Mouse (Mus musculus): ENCODE measurements around the gene Proca1. TPM values are rescaled to one million over a fixed set of nuclear protein-coding genes. Genes with fewer than 3 reads are reported as not detected.

Proca1 gene
- total RNA-seq, 4 experiments from 2014 or later, result 5.9 to 7.4 (median 6.8) TPM

- no peak for DNase-seq (ENCODE audit: low spot score in 2 of 2)
Measured at GRCm38 (mm10) chr11:78215709-78216317, 22.6 kb downstream of the Proca1 start.

GRCm38 (mm10) chr11:78223586-78223985, 30.4 kb downstream of the Proca1 start:
- no peak for DNase-seq (ENCODE audit: low spot score in 2 of 2)

DNA sequence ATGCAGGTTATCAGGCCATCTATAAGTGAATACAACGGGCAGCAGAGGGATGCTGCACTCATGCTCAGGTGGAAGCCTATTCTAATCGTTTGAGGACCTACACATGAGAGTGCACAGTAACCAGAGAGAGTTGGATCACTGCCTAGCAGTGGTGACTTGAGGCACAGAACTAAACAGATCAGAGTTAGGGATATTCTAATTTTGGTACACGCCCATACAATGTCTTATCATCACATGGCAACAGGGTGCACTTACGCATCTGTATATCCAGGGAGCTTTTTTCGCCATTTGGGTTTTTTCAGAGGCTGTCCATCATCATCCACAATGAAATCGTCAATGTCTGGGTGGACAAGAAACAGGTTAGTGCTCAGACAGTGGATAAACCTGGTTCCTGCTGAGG, 38.3 kb downstream of the Proca1 start:
- no peak for DNase-seq (ENCODE audit: low spot score in 2 of 2)

- peak; percentile 12 to 58 for DNase-seq (ENCODE audit: low spot score in 2 of 2)
Measured at GRCm38 (mm10) chr11:78240193-78240857, 47.1 kb downstream of the Proca1 start.

DNA sequence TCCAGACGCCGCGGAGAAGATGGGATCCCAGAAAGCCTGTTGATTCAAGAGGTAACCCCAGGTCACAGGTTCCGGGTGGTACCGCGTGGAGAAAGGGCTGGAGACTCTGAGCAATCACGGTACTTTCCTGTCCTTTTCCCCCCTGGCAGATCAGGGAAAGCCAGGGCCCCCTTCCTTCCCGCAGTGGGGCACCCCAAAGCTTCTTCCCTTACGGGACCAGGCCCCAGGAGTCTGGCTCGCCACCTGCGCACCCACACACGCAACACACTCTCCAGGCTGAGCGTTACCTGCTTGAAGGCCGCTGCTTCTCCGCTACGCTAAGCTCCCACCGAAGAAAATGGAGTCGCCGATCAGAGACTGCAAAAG, 52.1 kb downstream of the Proca1 start:
- no peak for DNase-seq (ENCODE audit: low spot score in 2 of 2)

DNA sequence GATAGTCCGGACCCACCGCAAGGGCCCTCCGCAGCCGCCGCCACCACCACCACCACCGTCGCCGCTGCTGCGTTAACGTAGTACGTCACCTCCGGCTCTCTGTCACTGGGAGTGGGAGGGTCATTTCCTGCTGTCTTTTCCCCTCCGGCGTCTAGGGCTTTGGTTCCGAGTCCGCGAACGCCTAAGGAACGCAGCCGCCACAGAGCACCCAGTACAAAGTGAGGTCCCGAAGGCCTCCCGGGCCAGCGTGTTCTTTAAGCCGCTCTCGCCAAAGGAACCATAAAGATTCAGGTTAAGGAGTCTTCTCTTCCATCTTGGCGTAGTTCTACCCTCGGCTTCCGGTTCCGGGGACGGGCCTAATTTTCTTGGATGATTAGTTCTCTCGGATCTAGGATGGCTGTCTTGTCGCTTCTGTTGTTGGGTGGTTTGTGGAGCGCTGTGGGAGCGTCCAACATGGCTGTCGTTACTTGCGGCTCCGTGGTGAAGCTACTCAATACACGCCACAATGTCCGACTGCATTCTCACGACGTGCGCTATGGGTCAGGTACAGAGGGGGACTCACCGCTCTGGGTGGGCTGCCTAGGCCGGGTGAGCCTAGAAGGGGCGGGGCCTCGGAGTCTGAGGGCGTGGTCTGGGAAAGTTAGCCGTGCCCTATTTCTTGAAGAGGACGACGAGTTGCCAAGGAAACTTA, 52.6 kb downstream of the Proca1 start, which contains the start of the genes Sdf2 and Supt6:
TSS of gene Sdf2 (plus strand) at position 120 of the 691 bp plus-strand sequence.
TSS of gene Supt6 (minus strand) at position 361 of the 691 bp plus-strand sequence.
- peak; percentile 75 to 84 for DNase-seq (ENCODE audit: low spot score in 2 of 2)

DNA sequence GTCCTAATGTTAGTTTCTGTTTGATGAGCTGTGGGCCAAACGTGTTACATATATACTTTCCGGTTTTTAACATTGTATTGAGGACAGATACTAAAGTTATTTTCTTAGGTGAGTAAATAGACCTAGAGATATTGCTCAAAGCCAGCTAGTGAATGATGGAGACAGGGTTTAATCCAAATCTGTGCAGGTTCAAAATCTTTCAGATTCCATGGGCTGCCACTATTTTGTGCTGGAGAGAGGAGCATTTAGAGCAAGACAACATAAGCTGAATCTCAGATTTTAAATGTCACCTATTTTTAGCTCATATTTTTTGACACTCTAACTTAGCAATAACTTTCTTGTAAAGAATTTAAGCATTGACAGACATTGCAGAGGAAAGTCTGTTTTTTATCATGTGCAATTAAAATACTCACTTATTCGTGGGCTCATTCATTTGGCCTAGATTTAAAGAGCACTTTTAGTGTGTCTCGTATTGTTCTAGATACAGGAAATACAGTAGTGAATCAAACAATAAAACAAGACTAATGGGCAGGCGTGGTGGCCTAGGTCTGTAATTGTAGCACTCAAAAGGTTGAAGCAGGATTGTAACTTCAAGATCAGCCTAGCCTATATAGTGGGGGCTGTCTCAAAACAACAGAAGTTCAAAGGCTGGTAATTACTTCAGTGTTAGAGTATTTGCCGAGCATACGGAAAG, 53.3 kb downstream of the Proca1 start:
- DNase-seq (ENCODE audit: low spot score in 2 of 2), result no peak

DNA sequence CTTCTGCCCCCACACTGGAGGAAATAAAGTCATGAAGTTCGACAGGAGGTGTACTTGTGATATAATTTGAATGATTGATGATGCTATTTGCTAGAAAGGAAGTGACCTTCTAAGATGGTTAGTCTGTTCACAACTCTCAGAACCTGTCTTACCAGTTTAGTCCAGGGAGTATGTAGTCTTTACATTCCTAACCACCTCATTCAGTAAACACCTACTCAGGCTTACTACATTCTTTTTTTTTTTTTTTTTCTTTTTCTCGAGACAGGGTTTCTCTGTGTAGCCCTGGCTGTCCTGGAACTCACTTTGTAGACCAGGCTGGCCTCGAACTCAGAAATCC, 53.8 kb downstream of the Proca1 start:
- no peak for DNase-seq (ENCODE audit: low spot score in 2 of 2)

- no peak for DNase-seq (ENCODE audit: low spot score in 2 of 2)
Measured at GRCm38 (mm10) chr11:78247727-78248140, 54.5 kb downstream of the Proca1 start.

Small RNA genes within 50 kb of the gene (microRNA-seq; reads per million reads assigned to microRNA genes)
- 0.88 to 1.3 reads per million in 2 experiments for gene Mir7653

Other genes starting within 250 kb of the Proca1 start
- 10 to 100 TPM; 51.9 to 59.2 (median 56.2) TPM for gene Phf12, start 210.6 kb upstream of the Proca1 start, total RNA-seq (2022)
- gene Dhrs13, start 161.1 kb upstream of the Proca1 start, total RNA-seq (2022), result 1 to 10 TPM; 7.1 to 8.9 (median 8.2) TPM
- 10 to 100 TPM; 84.8 to 90.2 (median 86.9) TPM for gene Flot2, start 155.5 kb upstream of the Proca1 start, total RNA-seq (2022)
- gene Eral1, start 113.0 kb upstream of the Proca1 start, total RNA-seq (2022), result 10 to 100 TPM; 17.3 to 20.1 (median 17.7) TPM
- gene Fam222b, start 98.7 kb upstream of the Proca1 start, total RNA-seq (2022), result 10 to 100 TPM; 24.6 to 27.7 (median 26.9) TPM
- 1 to 10 TPM; 5.9 to 9.4 (median 9.0) TPM for gene Traf4, start 27.8 kb upstream of the Proca1 start, total RNA-seq (2022)
- gene Nek8, start 16.7 kb upstream of the Proca1 start, total RNA-seq (2022), result 1 to 10 TPM; 2.0 to 4.3 (median 2.8) TPM
- gene Tlcd1, start 16.7 kb upstream of the Proca1 start, total RNA-seq (2022), result 10 to 100 TPM; 24.8 to 34.9 (median 28.4) TPM
- 100 to 1,000 TPM; 678 to 790 (median 743) TPM for gene Rpl23a, start 9.8 kb upstream of the Proca1 start, total RNA-seq (2022)
- gene Rab34, start 5.0 kb upstream of the Proca1 start, total RNA-seq (2022), result 10 to 100 TPM; 23.9 to 29.6 (median 26.2) TPM
- 10 to 100 TPM; 54.1 to 66.1 (median 59.1) TPM for gene Sdf2, start 52.4 kb downstream of the Proca1 start, total RNA-seq (2022)
- 100 to 1,000 TPM in 2 of 4 experiments, 10 to 100 TPM in 2; 98.7 to 102 (median 100) TPM for gene Supt6, start 52.6 kb downstream of the Proca1 start, total RNA-seq (2022)
- gene 2610507B11Rik, start 68.4 kb downstream of the Proca1 start, total RNA-seq (2022), result 100 to 1,000 TPM; 172 to 181 (median 177) TPM
- gene BC030499, start 97.4 kb downstream of the Proca1 start, total RNA-seq (2022), result 10 to 100 TPM; 12.0 to 15.3 (median 13.3) TPM
- gene Spag5, start 108.1 kb downstream of the Proca1 start, total RNA-seq (2022), result 10 to 100 TPM in 1 of 4 experiments, 1 to 10 TPM in 3; 6.8 to 11.9 (median 7.1) TPM
- gene Aldoc, start 129.6 kb downstream of the Proca1 start, total RNA-seq (2022), result 100 to 1,000 TPM; 784 to 869 (median 811) TPM
- gene Pigs, start 135.0 kb downstream of the Proca1 start, total RNA-seq (2022), result 10 to 100 TPM; 57.1 to 62.1 (median 59.4) TPM
- gene Unc119, start 150.1 kb downstream of the Proca1 start, total RNA-seq (2022), result 10 to 100 TPM; 28.5 to 34.5 (median 30.6) TPM
- gene Foxn1, start 193.2 kb downstream of the Proca1 start, total RNA-seq (2022), result under 1 TPM in 2 of 4 experiments, not detected in 2; 0.11 to 0.19 TPM
- not detected for gene Slc13a2, start 228.8 kb downstream of the Proca1 start, total RNA-seq (2022)